Mouse (Mus musculus) fat pad, adult 2 months (tissue): ENCODE measurements around the gene Rtn4r.

ENCODE experiments used
- DNase-seq: peaks from one replicate; pipeline ENCODE4 v3.0.0-alpha.2; 2011; ENCODE audit warnings: low read depth, low spot score; ENCODE audit errors: extremely low read depth

Rtn4r gene

GRCm38 (mm10) chr16:18154521-18155171 is 27.2 kb downstream of the Rtn4r start:
- no peak for DNase-seq

DNA sequence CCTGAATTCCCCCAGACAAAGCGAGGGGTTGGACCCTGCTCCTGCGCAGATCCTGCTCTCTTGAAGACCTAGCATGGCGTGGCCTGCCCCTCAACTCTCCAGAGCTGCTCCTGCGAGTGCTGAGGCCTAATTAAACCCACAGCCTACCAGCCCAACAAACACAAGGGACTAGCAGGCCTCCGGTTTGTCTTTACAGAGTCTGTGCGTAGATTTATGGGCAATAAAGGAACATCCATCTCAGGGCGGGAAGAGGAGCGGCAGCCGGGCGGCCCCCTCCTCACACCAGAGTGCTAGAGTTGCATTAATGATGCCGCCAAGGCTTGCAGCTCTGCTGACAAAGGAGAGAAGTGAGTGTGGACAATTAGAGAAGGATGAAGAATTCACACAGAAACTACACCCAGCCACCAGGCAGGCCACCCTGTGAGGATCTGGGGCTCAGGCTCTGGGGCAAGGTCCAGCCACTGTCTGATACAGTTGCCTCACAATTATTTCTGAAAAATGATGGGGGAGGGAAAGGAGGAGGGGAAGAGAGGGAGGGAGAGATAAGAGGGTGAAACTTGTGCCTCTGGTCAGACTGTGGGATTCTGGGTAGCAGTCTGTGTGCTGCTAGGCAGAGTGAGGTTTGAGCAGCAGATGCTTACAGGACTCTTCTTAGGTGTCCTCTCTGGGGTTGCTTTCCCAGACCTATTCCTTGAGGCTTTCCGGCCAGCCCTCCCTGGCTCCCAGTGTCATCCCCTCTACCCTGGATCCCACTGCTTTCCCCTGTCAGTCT is 29.3 kb downstream of the Rtn4r start:
- no peak for DNase-seq

DNA sequence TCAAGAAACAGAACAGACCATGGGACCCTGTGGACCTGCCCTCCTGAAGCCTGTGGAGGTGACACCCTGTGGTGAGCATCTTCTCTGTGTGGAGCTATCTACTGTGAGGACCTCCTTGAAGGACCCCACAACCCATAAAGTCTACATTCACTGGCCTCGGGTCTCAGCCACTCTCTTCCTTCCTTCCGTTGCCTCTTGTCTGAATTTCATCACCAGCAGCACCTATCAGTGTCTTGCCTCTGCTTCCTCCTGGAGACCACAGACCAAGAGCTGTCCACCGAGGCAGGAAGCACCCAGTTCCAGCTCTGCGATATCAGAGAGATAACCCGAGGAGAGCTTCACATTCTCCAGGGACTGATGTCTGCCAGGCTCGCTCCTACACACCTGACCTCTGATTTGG is 31.8 kb downstream of the Rtn4r start:
- no peak for DNase-seq

- no peak for DNase-seq
Observed at GRCm38 (mm10) chr16:18159778-18160177, 32.3 kb downstream of the Rtn4r start.

GRCm38 (mm10) chr16:18160514-18160913 is 33.1 kb downstream of the Rtn4r start:
- peak; percentile 19 for DNase-seq

DNA sequence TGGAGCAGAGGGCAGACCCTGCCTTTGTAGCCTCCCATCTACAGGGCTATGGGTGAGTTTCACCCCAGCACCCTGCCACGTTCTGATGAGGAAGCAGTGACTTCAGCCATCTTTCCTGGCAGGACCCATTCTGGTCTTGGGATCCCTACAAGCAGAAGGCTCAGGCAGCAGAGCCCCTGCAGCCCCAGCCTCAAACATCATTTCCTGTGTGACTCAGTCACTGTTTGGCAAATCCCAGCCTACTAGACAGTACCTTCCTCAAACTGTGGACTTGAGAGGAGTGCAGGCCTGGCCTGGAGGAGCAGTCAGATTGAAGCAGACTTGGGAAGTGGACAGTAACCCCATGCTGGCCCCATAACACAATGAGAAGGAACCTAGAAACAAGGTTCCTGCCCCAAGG is 33.7 kb downstream of the Rtn4r start:
- no peak for DNase-seq

- DNase-seq, result no peak
Observed at GRCm38 (mm10) chr16:18164642-18165238, 37.3 kb downstream of the Rtn4r start.

- DNase-seq, result no peak
Observed at GRCm38 (mm10) chr16:18166613-18167190, 39.3 kb downstream of the Rtn4r start.

GRCm38 (mm10) chr16:18169156-18169555 is 41.7 kb downstream of the Rtn4r start:
- no peak for DNase-seq

- DNase-seq, result no peak
Observed at GRCm38 (mm10) chr16:18169776-18170175, 42.3 kb downstream of the Rtn4r start.

DNA sequence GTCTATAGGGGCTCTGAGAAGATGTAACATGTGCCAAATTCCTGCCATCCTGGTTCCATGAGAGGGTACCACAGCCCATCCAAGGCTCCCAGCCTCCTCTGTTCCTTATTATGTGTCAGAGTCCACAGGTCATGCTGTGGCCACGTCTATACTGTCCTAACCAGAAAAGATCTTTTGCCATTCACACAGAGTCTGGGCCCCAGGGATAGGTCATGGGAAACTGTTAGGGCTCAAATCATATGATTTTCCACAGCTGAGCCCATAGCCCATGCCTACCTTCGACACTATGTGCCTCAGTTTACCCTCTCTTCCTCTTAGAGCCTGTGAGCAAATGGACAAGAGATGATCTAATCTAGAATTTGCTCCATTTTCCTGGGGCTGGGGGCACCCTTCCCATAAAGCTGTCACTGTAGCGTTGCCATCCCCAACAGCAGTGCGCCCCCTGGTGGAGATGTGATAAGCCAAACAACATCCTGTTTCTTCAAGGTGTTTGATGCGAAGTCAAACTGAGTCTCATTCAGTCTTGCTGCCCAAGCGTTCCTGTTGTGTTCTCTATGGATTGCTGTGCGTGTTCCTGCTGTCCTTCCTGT is 44.9 kb downstream of the Rtn4r start:
- DNase-seq, result no peak

- no peak for DNase-seq
Observed at GRCm38 (mm10) chr16:18173231-18173630, 45.8 kb downstream of the Rtn4r start.

- no peak for DNase-seq
Observed at GRCm38 (mm10) chr16:18173788-18174187, 46.3 kb downstream of the Rtn4r start.

- no peak for DNase-seq
Observed at GRCm38 (mm10) chr16:18175817-18176541, 48.5 kb downstream of the Rtn4r start.

DNA sequence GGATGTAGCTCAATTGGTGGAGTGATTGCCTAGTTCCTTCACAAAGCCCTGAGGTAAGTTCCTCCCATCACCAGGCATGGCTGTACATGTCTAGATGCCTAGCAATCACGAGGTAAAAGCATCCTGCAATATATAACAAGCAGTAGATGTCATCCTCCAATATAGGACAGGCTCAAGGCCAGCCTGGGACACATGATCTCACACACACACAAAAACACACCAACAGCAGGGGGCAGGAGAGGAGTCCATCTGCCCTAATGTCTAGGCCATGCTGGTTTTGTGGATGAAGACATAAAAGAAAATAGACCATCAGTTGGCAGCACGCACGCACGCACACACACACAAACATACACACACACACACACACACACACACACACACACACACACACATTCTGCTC is 49.3 kb downstream of the Rtn4r start:
- no peak for DNase-seq

DNA sequence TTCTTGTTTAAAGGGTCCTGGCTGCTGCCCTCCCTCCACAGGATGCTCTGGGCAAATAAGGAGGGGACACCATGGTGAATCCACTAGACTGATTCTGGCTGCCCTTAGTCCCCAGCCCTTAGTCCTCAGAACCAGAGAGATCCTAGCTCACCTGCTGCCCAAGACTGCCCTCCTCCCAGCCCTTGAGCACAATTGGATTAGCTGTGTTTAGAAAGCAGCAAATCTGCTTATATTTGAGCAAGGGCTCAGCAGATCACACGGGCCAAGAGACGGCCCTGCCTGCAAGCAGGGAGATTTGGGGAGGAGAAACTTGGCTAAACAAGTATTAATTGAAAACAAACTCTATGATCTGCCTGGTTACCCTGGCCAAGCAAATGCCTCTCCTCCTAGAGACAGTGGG is 52.1 kb downstream of the Rtn4r start:
- DNase-seq, result no peak

- no peak for DNase-seq
Observed at GRCm38 (mm10) chr16:18181398-18181797, 54.0 kb downstream of the Rtn4r start.

DNA sequence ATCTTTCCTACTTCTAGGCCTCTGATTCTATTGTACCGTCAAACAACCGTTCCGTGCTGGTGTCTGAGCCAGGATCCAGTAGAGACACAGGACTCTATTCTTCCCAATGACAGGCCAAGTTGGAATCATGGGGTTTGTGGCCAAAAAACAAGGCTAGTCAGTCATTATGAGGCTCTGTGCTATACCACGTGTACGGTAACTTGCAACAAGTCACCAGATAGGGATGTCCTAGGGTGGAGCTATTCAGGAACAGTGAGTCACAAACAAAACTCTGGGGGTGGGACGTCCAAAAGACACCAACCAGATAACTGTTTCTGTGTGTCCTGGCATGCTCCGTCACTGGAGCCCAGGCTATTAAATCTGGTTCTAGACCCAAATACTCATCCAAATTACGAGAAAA is 55.3 kb downstream of the Rtn4r start:
- DNase-seq, result no peak

- no peak for DNase-seq
Observed at GRCm38 (mm10) chr16:18185715-18186449, 58.4 kb downstream of the Rtn4r start.

- no peak for DNase-seq
Observed at GRCm38 (mm10) chr16:18186798-18187197, 59.4 kb downstream of the Rtn4r start.
